Mouse (Mus musculus): ENCODE results near the gene Iqsec1.
"Not testable (repeated sequence)": the region's sequence is repeated elsewhere in the genome, so short reads cannot be mapped to it uniquely, and the experiment has no call there.

Gene Iqsec1

GRCm38 (mm10) chr6:90656344-90656850 is 332.1 kb downstream of the Iqsec1 start:
- DNase-seq (ENCODE audit: low spot score): not testable (repeated sequence)

- peak; percentile 37 for DNase-seq (ENCODE audit: low spot score)
These were observed 334.7 kb downstream of the Iqsec1 start for GRCm38 (mm10) chr6:90653736-90654135.

GRCm38 (mm10) chr6:90650634-90651033 is 337.9 kb downstream of the Iqsec1 start:
- DNase-seq (ENCODE audit: low spot score): no peak

- DNase-seq (ENCODE audit: low spot score): no peak
These were observed 339.2 kb downstream of the Iqsec1 start for GRCm38 (mm10) chr6:90649279-90649678.

- DNase-seq (ENCODE audit: low spot score): no peak
These were observed 340.1 kb downstream of the Iqsec1 start for GRCm38 (mm10) chr6:90648391-90648790.

- no peak for DNase-seq (ENCODE audit: low spot score)
These were observed 343.5 kb downstream of the Iqsec1 start for GRCm38 (mm10) chr6:90644965-90645364.

- DNase-seq (ENCODE audit: low spot score): no peak
These were observed 345.4 kb downstream of the Iqsec1 start for GRCm38 (mm10) chr6:90643057-90643456.

- no peak for DNase-seq (ENCODE audit: low spot score)
These were observed 352.9 kb downstream of the Iqsec1 start for GRCm38 (mm10) chr6:90635611-90636010.

- no peak for DNase-seq (ENCODE audit: low spot score)
These were observed 353.4 kb downstream of the Iqsec1 start for GRCm38 (mm10) chr6:90635081-90635480.

GRCm38 (mm10) chr6:90632526-90632925 is 356.0 kb downstream of the Iqsec1 start:
- not testable (repeated sequence) for DNase-seq (ENCODE audit: low spot score)

- no peak for DNase-seq (ENCODE audit: low spot score)
These were observed 358.1 kb downstream of the Iqsec1 start for GRCm38 (mm10) chr6:90630427-90630826.

GRCm38 (mm10) chr6:90629506-90629905 is 359.0 kb downstream of the Iqsec1 start:
- DNase-seq (ENCODE audit: low spot score): no peak

GRCm38 (mm10) chr6:90627556-90627955 is 360.9 kb downstream of the Iqsec1 start:
- no peak for DNase-seq (ENCODE audit: low spot score)

GRCm38 (mm10) chr6:90625207-90625994 is 363.1 kb downstream of the Iqsec1 start:
- no peak for DNase-seq (ENCODE audit: low spot score)

GRCm38 (mm10) chr6:90624733-90625132 is 363.8 kb downstream of the Iqsec1 start:
- peak; percentile 37 for DNase-seq (ENCODE audit: low spot score)

GRCm38 (mm10) chr6:90624184-90624583 is 364.3 kb downstream of the Iqsec1 start:
- DNase-seq (ENCODE audit: low spot score): peak; percentile 74

GRCm38 (mm10) chr6:90623456-90623836 is 365.0 kb downstream of the Iqsec1 start:
- no peak for DNase-seq (ENCODE audit: low spot score)

- no peak for DNase-seq (ENCODE audit: low spot score)
These were observed 365.6 kb downstream of the Iqsec1 start for GRCm38 (mm10) chr6:90622758-90623455.

GRCm38 (mm10) chr6:90621584-90621890 is 366.9 kb downstream of the Iqsec1 start:
- DNase-seq (ENCODE audit: low spot score): no peak

GRCm38 (mm10) chr6:90620791-90621583 is 367.5 kb downstream of the Iqsec1 start:
- no peak for DNase-seq (ENCODE audit: low spot score)

- no peak for DNase-seq (ENCODE audit: low spot score)
These were observed 368.5 kb downstream of the Iqsec1 start for GRCm38 (mm10) chr6:90619936-90620335.

GRCm38 (mm10) chr6:90618821-90619636 is 369.5 kb downstream of the Iqsec1 start:
- DNase-seq (ENCODE audit: low spot score): peak; percentile 16
